Mouse (Mus musculus): ENCODE results near the gene Tcaf2.

- TF ChIP-seq CTCF (IDR thresholded peaks at IDR 0.05; ENCODE audit: extremely low read depth, insufficient read length, insufficient replicate concordance, low read depth, low read length) (peak; percentile 70; the same call in 1 of the 2 replicates), POLR2A (IDR thresholded peaks at IDR 0.05; ENCODE audit: low read depth, low read length) (no peak)
Observed at GRCm38 (mm10) chr6:42583488-42583872, 61.6 kb downstream of the Tcaf2 start.

Data from small intestine, adult 2 months (tissue).